Mouse (Mus musculus) right cerebral cortex, postnatal 14 days (tissue): ENCODE data around the gene Crim1.

Experiments used
- DNase-seq: peaks from one replicate; pipeline ENCODE4 v3.0.0; 2022

Gene Crim1

DNA sequence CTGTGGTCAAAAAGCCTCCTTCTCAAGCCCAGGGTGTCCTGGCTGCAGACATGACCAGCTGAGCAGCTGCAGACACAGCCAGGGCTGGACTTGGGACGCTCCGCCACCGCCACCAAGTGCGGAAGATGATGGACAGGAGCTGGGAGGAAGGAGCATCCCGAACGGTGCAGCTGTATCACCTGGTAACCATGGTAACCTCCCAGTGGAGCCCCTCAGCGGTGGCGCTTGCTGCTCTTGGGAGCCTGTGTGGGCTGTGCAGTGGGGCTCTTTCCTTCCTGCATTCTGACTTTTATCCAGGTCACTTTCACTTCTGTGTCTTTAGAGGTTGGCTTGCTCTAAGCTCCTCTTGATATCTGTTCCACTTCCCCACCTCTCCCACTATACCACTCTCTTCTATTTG is 54.2 kb downstream of the Crim1 start:
- no peak for DNase-seq

- DNase-seq = no peak
Measured at GRCm38 (mm10) chr17:78255711-78256110, 55.7 kb downstream of the Crim1 start.

- no peak for DNase-seq
Measured at GRCm38 (mm10) chr17:78256534-78256933, 56.5 kb downstream of the Crim1 start.

DNA sequence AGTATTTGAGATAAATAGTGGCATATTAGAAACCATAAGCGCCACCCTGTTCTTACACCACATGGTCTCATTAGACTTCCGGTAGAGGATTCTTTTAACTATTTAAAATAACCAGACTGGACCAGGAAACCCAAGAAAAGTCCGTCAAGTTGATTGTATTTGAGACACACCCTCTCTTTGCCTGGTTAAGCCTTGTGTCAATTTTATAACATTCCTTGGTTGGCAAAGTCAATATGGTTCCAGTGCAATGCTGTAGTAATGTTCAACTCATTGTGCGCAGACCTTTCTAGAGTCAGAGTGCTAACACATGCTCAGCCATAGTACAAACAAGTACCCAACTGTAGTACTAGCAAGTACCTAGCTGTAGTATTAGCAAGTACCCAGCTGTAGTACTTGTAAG is 61.6 kb downstream of the Crim1 start:
- no peak for DNase-seq

GRCm38 (mm10) chr17:78264116-78264515 is 64.1 kb downstream of the Crim1 start:
- no peak for DNase-seq

DNA sequence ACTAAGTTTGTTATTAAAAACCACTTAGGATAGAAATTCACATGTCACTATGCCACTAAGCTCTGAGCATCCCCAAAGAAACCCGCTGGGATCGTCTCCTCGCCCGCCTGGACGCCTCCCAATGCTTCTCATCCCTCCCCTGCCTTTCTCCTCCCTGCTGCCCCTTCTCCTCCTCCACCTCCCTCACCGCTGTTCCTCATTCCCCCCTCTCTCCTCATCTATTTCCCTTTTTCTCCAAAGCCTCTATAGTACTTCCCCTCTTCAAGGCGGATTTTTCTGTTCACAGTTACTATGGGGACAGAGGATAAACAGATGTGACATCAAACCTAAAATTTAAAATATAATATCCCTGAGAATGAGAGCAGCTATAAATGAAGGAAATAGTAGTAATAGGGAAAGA is 65.1 kb downstream of the Crim1 start:
- no peak for DNase-seq

DNA sequence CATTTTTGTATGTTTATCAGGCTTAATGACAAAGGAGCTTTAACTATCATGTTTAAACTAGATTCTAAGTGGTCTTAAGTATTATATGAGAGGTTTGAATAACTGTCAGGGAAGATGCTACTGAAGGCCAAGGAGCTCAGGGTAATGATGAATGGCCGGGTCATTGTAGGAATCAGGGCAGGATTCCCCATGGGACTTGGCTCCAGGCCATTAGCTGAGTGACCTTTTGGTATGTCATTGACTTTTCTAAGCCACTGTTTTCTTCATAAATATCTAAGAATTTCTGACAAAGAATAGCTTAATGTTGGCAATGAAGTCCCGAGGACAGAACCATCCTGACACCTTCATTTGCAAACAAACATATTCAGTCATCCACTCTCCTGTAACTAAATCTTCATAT is 66.2 kb downstream of the Crim1 start:
- no peak for DNase-seq

DNA sequence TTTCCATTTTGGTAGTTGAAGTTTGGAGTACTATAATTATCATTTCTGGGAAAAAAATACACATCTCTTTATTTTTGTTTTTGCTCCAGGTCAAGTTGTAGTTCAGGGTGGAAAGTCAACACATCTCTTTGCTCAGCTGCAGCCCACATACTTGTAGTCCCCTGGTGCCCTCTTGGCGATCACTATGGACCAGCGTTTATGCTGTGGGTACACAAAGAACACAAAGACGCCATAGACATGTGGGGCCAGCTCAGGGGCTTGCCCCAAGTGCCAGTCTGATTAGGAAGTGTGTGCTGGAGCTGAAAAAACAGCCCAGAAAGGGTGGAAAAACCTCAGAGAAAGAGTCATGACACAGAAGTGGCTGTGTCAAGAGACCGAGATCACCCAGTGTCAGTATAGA is 68.5 kb downstream of the Crim1 start:
- no peak for DNase-seq

DNA sequence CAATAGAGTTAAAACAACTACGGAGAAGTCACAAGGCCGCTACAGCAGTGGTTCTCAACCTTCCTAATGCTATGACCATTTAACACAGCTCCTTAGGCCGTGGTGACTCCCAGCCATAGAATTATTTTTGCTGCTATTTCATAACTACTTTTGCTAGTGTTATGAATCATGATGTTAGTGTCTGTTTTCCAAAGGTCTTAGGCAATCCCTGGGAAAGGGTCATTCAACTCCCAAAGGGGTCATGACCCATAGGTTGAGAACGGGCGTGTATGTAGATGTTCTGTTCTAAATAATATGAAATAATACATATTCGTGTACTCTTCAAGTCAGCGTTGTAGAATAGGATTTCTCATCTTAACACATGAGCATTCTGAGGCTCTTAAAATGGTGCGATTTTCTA is 69.3 kb downstream of the Crim1 start:
- no peak for DNase-seq

- DNase-seq = no peak
Measured at GRCm38 (mm10) chr17:78270019-78270418, 70.0 kb downstream of the Crim1 start.

GRCm38 (mm10) chr17:78271731-78272130 is 71.7 kb downstream of the Crim1 start:
- DNase-seq = no peak

GRCm38 (mm10) chr17:78272142-78272541 is 72.1 kb downstream of the Crim1 start:
- no peak for DNase-seq

- DNase-seq = no peak
Measured at GRCm38 (mm10) chr17:78272713-78273483, 72.8 kb downstream of the Crim1 start.

DNA sequence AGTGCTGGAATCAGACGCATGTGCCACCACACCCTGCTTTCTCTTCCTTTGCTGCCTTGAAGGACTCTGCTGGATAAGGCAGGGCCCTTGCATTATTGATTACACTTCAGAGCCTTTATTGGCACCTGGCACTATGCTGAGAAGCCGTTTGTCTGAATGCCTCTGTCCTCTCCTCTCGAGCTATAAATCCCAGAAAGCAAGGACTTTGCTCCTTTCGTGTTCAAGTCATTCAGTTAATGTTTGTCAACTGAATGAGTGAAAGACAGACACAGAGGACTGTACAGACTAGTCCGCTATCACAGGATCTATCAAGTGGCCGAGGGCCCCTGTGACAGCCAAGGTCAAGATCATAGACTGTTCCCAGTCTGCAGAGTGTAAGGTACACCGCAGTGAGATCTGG is 73.8 kb downstream of the Crim1 start:
- DNase-seq = no peak

GRCm38 (mm10) chr17:78274609-78275506 is 74.8 kb downstream of the Crim1 start:
- DNase-seq = no peak

- no peak for DNase-seq
Measured at GRCm38 (mm10) chr17:78275507-78275813, 75.4 kb downstream of the Crim1 start.

DNA sequence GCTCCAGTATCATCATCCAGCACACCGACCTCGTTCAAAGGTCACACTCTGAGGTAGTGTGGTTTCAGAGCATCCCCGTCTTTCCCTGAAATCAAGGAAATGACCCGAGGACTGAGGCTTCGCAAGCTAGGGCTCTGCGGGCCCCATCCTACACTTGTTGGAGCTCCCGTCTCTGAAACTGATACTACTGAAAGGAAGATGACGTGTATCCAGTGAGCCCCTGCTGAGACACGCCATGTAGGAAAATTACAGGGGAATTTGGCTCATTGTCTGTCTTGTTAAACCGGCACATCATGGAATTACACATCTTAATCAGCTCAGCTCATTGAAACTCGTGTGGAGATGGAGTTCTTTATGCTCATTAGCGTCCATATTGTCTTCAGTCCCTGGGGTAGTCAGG is 79.1 kb downstream of the Crim1 start:
- no peak for DNase-seq

DNA sequence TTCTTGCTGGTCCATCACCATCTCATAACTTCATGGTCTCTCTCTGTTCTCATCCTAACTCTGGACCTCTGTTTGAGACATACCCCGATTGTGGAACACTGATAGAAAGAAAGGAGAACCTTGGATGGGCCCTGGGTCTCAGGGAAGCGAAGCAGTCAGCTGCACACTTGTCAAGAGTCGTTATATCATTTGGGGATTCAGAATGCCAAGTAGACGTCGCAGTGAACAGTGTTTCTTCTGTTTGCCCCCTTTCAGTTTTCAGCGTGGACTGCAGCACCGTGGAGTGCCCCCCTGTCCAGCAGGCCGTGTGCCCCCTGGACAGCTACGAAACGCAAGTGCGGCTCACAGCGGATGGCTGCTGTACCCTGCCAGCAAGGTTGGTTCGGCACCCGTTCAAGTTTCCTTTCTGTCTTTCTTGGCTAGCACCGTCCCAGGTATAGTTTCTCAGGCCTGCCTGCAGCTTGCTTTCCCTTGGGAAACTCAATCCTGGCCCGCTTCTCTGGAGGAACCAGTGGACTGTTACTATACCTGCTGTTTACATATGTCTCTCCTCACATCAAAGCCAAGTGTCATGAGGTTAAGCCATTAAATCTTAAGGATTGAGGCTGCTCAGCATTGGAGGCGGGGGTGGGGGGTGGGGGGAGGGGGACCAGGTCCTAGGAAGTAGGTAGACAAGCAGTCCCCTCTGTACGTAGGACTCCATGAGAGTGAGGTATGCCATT is 81.1 kb downstream of the Crim1 start:
- DNase-seq = no peak

- no peak for DNase-seq
Measured at GRCm38 (mm10) chr17:78283271-78283992, 83.4 kb downstream of the Crim1 start.

- DNase-seq = no peak
Measured at GRCm38 (mm10) chr17:78286021-78286420, 86.0 kb downstream of the Crim1 start.

DNA sequence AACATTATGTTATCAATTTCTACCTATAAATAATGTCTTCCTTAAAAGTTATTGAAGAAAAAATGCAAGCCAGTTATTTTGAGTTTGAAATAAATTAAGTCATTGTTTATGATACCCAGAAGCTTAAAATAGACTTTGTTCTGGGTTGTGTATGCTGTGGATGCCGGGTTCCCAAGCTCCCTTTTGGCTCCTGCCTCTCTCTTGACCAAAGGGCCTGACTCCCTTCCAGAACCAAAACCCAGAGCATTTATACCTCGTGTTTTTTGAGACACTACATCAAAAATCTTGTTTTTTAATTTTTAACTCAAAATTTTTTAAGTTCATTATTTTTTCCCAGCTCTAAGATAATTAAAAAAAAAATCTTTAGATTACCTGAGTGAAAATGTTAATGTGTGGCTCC is 87.3 kb downstream of the Crim1 start:
- DNase-seq = no peak

GRCm38 (mm10) chr17:78290153-78290876 is 90.3 kb downstream of the Crim1 start:
- DNase-seq = no peak
